Mouse (Mus musculus): ENCODE data around the gene Aldh1b1. TPM values are rescaled to one million over a fixed set of nuclear protein-coding genes. Genes with fewer than 3 reads are reported as not detected.

Aldh1b1 gene
- polyA plus RNA-seq, 1 experiment from 2014 or later: 2.5 TPM

GRCm38 (mm10) chr4:45848825-45849156 is 50.0 kb downstream of the Aldh1b1 start:
- H3K4me3 ChIP-seq: peak overlapping the region; percentile 37

GRCm38 (mm10) chr4:45849419-45849818 is 50.6 kb downstream of the Aldh1b1 start:
- no peak for DNase-seq (ENCODE audit: low spot score)
- Histone ChIP-seq H3K27ac (peak overlapping the region; percentile 75; the same call in 1 of the 2 replicates), H3K9me3 (replicated peaks) (no peaks in the 10 kb centered on the region), H3K27me3 (ENCODE audit: low read depth, poor library complexity, severe bottlenecking) (peaks cover 57% of the 10 kb centered on the region), H3K4me1 (peaks cover 48% of the 10 kb centered on the region), H3K4me3 (peak overlapping the region; percentile 37), H3K36me3 (no peaks in the 10 kb centered on the region)
- 56% methylated on average over 1 of the region's 1 CpGs for WGBS

More at GRCm38 (mm10) chr4:45848825-45849156, 50.0 kb downstream of the Aldh1b1 start:
- H3K27me3 ChIP-seq (ENCODE audit: low read depth, poor library complexity, severe bottlenecking): peaks cover 56% of the 10 kb centered on the region
- DNase-seq (ENCODE audit: low spot score): peak; percentile 47
- H3K27ac ChIP-seq: peak overlapping the region; percentile 75
- no peaks in the 10 kb centered on the region for H3K36me3 ChIP-seq
- peaks cover 50% of the 10 kb centered on the region for H3K4me1 ChIP-seq
- no peaks in the 10 kb centered on the region for H3K9me3 ChIP-seq (replicated peaks)
- WGBS: 36% methylated on average over 10 of the region's 10 CpGs

- H3K9me3 ChIP-seq (replicated peaks): no peaks in the 10 kb centered on the region
- no peak overlapping the region for H3K27ac ChIP-seq
- 21% methylated on average over 3 of the region's 3 CpGs for WGBS
- H3K36me3 ChIP-seq: no peaks in the 10 kb centered on the region
- H3K4me3 ChIP-seq: no peak overlapping the region
- DNase-seq (ENCODE audit: low spot score): no peak
- H3K4me1 ChIP-seq: peaks cover 46% of the 10 kb centered on the region
- H3K27me3 ChIP-seq (ENCODE audit: low read depth, poor library complexity, severe bottlenecking): peaks cover 53% of the 10 kb centered on the region
These were observed 52.8 kb downstream of the Aldh1b1 start for GRCm38 (mm10) chr4:45851640-45852051.

GRCm38 (mm10) chr4:45853496-45854246 is 54.8 kb downstream of the Aldh1b1 start:
- H3K27ac ChIP-seq: no peak overlapping the region
- no peaks in the 10 kb centered on the region for H3K36me3 ChIP-seq
- H3K9me3 ChIP-seq (replicated peaks): no peaks in the 10 kb centered on the region
- H3K4me3 ChIP-seq: no peak overlapping the region
- peaks cover 39% of the 10 kb centered on the region for H3K4me1 ChIP-seq
- peaks cover 42% of the 10 kb centered on the region for H3K27me3 ChIP-seq (ENCODE audit: low read depth, poor library complexity, severe bottlenecking)
- WGBS: 81% methylated on average over 15 of the region's 15 CpGs
- DNase-seq (ENCODE audit: low spot score): no peak

Other genes starting within 250 kb of the Aldh1b1 start
- gene Igfbpl1, start 27.9 kb downstream of the Aldh1b1 start, polyA plus RNA-seq (2016; fragmentation: Nextera tagmentation; extraction: Ambion mirVana): 0.28 and 0.48 TPM in 2 replicates
- 0.83 and 1.7 TPM in 2 replicates for gene Stra6l, start 49.6 kb downstream of the Aldh1b1 start, polyA plus RNA-seq (2016; fragmentation: Nextera tagmentation; extraction: Ambion mirVana)
- gene Ccdc180, start 91.3 kb downstream of the Aldh1b1 start, polyA plus RNA-seq (2016; fragmentation: Nextera tagmentation; extraction: Ambion mirVana): not detected in 2 replicates
- 3.1 and 4.9 TPM in 2 replicates for gene Tdrd7, start 166.3 kb downstream of the Aldh1b1 start, polyA plus RNA-seq (2016; fragmentation: Nextera tagmentation; extraction: Ambion mirVana)
- gene Tmod1, start 239.9 kb downstream of the Aldh1b1 start, polyA plus RNA-seq (2016; fragmentation: Nextera tagmentation; extraction: Ambion mirVana): 2.0 TPM in 2 replicates